Mouse (Mus musculus) CH12F3 (cell line): ENCODE data around the gene Usp48.

ENCODE experiments used
- in situ Hi-C: fragments of 300-500 bp; cut with MboI; formaldehyde crosslinking; loops from 2 replicates; pipeline ENCODE4 v1.14.3; 2020; ENCODE audit warnings: low sequenced_read_pairs

Usp48 gene

DNA sequence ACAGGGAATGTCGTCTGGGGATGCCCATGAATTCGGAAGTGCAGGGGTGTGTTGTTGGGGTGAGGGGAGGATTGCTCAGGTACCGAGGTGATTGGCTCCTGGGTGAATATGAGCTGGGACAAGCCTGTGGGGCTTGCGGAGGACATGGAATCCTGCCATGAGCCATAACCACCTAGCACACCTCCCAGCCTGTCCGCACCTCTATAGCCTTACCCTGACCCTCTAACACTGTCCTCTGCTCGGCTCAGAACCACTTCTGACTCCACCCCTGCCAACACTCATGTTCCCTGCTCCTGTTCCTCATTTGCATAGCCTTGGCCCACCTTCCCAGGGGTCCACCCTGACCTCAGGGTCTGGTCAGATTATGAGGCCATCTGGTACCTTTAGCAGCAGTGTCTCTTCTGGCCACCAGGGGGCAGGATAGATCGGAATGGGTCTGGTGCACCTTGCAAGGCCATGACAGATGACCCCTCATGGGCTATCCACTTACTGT lies 89.5 kb downstream of the Usp48 start:
- in situ Hi-C loops, result no loop called here

- in situ Hi-C loops, result no loop called here
These were observed 91.3 kb downstream of the Usp48 start for GRCm38 (mm10) chr4:137684830-137685343.

- in situ Hi-C loops, result no loop called here
These were observed 92.7 kb downstream of the Usp48 start for GRCm38 (mm10) chr4:137686303-137686702.

DNA sequence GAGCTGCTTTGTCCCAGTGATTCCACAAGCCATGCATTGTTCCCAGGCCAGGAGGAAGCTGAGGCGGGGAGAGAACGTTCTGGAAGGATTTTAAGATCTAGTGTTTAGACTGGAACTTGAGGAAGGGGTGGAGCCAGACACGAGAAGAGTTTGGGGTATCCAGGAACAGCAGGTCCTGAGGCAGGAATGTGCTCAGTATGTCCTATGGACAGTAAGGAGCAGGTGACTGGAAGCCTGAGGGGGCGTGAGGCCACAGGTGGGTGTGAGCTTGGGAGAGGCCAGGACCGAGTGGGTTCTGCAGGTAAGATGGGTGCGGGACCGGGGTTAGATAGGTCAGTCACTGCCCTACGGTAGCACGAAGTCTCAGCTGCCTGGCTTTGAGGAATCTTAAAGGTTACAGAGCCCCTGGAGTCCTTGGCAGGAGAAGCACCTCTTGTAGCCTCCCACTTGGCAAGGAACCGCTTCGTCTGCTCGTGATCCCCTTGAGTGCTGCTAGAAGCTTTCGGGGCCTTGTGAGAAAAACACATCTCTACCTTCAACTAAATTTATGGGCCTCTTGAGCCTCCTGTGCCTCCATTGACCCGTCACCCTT lies 93.8 kb downstream of the Usp48 start:
- in situ Hi-C loops, result no loop called here

DNA sequence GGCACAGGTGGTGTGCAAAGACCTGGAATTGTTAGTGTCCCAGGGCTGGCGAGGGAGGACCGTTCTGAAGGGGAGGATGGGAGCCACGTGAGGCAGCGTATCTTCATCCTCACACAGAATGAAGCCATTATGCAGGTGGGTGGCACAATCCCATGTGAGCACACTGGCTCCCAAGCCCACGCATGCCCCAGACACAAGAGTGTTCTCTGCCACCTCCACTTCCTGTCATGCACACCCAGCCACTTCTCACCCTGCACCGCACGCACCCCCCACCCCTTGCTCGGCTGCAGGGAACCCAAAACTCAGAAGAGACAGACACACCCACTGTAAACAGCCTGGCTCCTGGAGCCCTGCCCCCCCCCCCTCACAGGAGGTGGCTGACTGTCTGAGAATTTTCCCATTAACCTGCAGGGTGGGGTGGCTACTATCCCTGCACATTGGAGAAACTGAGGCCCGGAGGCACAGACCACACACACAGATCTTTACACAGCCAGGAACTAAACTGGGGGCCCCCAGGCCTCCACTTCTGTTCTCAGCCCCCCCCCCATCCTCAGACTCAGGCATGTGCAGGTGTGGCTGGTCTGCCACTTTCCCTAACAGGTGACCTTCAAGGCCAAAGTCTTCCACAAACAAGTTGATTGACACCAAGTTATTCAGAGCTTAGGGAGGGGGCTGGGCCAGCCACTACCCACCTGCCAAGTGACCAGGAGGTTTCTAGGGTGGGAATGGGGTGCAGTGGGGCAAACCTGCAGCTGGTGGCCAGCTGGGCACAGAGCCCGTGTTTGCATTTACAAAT lies 98.8 kb downstream of the Usp48 start:
- in situ Hi-C loops, result no loop called here

DNA sequence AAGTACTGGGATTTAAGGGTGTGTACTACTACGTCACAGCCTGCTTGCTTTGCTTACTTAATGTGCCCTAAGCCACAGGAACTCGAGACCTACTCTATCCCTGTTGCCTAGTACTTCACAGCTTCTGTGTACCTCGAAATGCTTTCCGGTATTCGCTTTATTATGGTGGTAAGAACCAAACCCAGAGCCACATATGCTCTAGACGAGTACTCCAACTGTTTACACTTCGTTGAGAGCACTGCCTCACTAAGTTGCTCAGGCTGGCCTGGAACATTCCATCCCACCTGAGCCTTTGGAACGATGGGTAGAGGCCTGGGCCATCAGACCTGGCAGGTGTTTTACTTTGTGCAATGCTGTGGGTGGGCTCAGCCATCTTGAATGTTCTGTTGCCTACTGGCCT lies 101.7 kb downstream of the Usp48 start:
- in situ Hi-C loops, result no loop called here

DNA sequence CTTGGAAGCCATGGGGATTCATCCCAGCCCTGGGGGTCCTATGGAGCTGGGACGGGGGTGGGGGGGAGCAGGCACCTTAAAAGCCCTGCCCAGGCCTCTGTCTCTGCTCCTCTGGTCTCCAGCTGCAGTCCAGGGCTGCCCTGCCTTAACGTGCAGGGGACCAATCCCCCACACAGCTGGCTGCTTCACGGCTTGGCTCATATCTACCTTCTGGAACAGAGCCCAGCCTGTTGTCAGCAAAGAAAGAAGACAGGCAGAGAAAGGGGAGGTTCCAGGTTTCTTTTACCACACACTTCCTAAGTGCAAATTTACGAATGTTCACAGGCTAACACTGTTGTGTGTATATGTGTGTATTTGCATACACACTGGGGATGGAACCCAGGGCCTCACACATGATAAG lies 102.3 kb downstream of the Usp48 start:
- in situ Hi-C loops, result no loop called here

DNA sequence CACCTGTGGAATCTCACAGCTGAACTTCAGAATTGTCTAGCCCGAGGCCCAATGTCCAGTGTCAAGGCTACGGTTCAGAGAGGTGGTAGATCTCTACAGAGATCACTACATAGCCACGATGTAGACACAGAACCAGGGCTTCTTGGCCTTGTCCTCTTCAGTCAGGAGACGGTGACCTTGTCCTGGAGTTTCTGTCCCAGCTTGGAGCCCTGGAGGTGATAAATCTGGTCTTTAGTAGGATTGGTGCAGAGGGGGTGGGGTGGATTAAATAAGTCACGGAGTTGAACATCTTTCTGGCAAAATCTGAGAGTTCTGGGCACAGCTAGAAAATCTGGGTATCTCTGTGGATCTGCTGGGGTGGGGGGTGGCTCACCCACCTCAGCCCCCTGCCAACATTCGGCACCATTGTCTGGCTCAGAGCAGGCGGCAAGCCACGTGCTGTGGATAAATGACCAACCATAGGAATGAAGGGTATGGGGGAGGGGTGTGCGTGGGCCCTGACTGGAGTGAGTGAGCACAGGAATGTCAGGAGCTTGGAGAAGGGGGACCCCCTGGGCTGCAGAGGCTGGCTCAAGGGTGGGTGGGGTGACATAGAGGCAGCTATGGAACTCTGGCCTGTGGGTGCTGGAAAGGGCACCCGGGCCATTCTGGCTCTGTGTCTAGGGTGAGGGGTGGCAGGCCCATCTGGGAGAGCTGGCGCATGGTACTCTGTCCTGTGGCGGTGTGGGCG lies 103.8 kb downstream of the Usp48 start:
- in situ Hi-C loops, result no loop called here

- in situ Hi-C loops, result no loop called here
These were observed 104.8 kb downstream of the Usp48 start for GRCm38 (mm10) chr4:137698076-137698985.

GRCm38 (mm10) chr4:137699264-137700211 lies 106.0 kb downstream of the Usp48 start:
- in situ Hi-C loops, result no loop called here

GRCm38 (mm10) chr4:137700960-137701359 lies 107.4 kb downstream of the Usp48 start:
- in situ Hi-C loops, result no loop called here

GRCm38 (mm10) chr4:137703077-137703476 lies 109.5 kb downstream of the Usp48 start:
- in situ Hi-C loops, result no loop called here

GRCm38 (mm10) chr4:137704561-137704960 lies 111.0 kb downstream of the Usp48 start:
- in situ Hi-C loops, result no loop called here

- in situ Hi-C loops, result no loop called here
These were observed 111.8 kb downstream of the Usp48 start for GRCm38 (mm10) chr4:137705379-137705778.

DNA sequence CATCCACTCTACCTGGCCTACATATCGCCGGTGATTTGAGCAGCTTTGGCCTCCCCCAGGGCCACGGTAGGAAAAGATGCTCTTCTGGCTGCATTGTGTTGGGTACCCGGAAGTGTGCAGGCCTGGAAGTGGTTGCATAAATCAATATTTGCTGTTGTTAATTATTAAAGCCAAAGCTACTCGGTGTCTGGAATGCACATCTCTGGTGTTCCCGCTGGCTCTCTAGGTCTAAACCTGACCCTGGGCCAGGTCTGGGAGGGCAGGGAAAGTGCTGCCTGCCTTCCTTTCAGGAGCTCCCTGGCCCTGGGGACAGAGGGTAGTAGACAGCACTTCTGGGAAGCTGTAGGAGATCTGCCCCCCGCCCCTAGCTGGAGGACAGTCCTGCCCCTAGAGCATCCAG lies 113.0 kb downstream of the Usp48 start:
- in situ Hi-C loops, result no loop called here

- in situ Hi-C loops, result no loop called here
These were observed 113.8 kb downstream of the Usp48 start for GRCm38 (mm10) chr4:137707216-137707990.
